Mouse (Mus musculus) heart, embryonic 12.5 days (tissue): ENCODE measurements around the gene Exosc8. TPM values are rescaled to one million over a fixed set of nuclear protein-coding genes. Genes with fewer than 3 reads are reported as not detected.
A peak's percentile ranks its signal among the peaks of the same experiment; 100 is the strongest.

Source experiments
- ATAC-seq: fragments of 200-750 bp; cut with Nextera tagmentation; 2 replicates; pipeline ENCODE4 v1.8.0; 2017; ENCODE audit warnings: moderate TSS enrichment, moderate library complexity; ENCODE audit not compliant: insufficient number of reproducible peaks, low FRiP score
- H3K27ac ChIP-seq: fragments of 300-500 bp; sonication (generic); 2 replicates; pipeline ENCODE4 v1.5.1; 2016; ENCODE audit warnings: mild to moderate bottlenecking, moderate library complexity; ENCODE audit not compliant: poor library complexity, severe bottlenecking
- H3K27me3 ChIP-seq: fragments of 300-500 bp; sonication (generic); replicated peaks from 2 replicates; pipeline ENCODE4 v1.6.1; 2016; ENCODE audit warnings: mild to moderate bottlenecking, moderate library complexity
- H3K36me3 ChIP-seq: fragments of 300-500 bp; sonication (generic); 2 replicates; pipeline ENCODE4 v1.6.1; 2016; ENCODE audit warnings: mild to moderate bottlenecking, moderate library complexity
- H3K4me1 ChIP-seq: fragments of 300-500 bp; sonication (generic); replicated peaks from 2 replicates; pipeline ENCODE4 v1.6.1; 2016; ENCODE audit warnings: mild to moderate bottlenecking
- H3K4me2 ChIP-seq: fragments of 300-500 bp; sonication (generic); 2 replicates; pipeline ENCODE4 v1.6.1; 2016; ENCODE audit warnings: mild to moderate bottlenecking, moderate library complexity
- H3K4me3 ChIP-seq: fragments of 300-500 bp; sonication (generic); 2 replicates; pipeline ENCODE4 v1.5.1; 2016; ENCODE audit warnings: mild to moderate bottlenecking
- H3K9ac ChIP-seq: fragments of 300-500 bp; sonication (generic); 2 replicates; pipeline ENCODE4 v1.6.1; 2016; ENCODE audit warnings: mild to moderate bottlenecking, moderate library complexity
- H3K9me3 ChIP-seq: fragments of 300-500 bp; sonication (generic); replicated peaks from 2 replicates; pipeline ENCODE4 v1.6.1; 2016; ENCODE audit warnings: mild to moderate bottlenecking, moderate library complexity
- WGBS: fragments of 180-500 bp; shearing (Covaris S2); methylation state at CpG from one replicate; pipeline ENCODE4 v1.1.7; 2016; 5-methylcytosine and 5-hydroxymethylcytosine counted together
- polyA plus RNA-seq: library from polyadenylated mRNA; unstranded; fragments of >200 nt; fragmentation: Nextera tagmentation; extraction: Ambion mirVana; gene quantifications from 2 replicates; pipeline ENCODE4 v1.2.1, GENCODE M21; 2016

Gene Exosc8
- polyA plus RNA-seq, 1 experiment from 2014 or later: 82.6 TPM

GRCm38 (mm10) chr3:54734411-54735246 is 564 bp downstream of the Exosc8 start:
- under 1% methylated on average over 83 of the region's 84 CpGs for WGBS
- no peaks in the 10 kb centered on the region for H3K9me3 ChIP-seq
- peak overlapping the region; percentile 98 for H3K4me3 ChIP-seq
- H3K4me1 ChIP-seq: peaks cover 11% of the 10 kb centered on the region
- H3K27me3 ChIP-seq: no peaks in the 10 kb centered on the region
- H3K36me3 ChIP-seq: peaks cover 45% of the 10 kb centered on the region
- peak overlapping the region; percentile 94 for H3K9ac ChIP-seq
- peak; percentile 94 for ATAC-seq
- H3K27ac ChIP-seq: peak overlapping the region; percentile 100
- H3K4me2 ChIP-seq: peak overlapping the region; percentile 81

- Histone ChIP-seq H3K4me1 (peaks cover 11% of the 10 kb centered on the region), H3K27ac (no peak overlapping the region), H3K9me3 (no peaks in the 10 kb centered on the region), H3K9ac (no peak overlapping the region), H3K27me3 (no peaks in the 10 kb centered on the region), H3K4me2 (no peak overlapping the region), H3K36me3 (peaks cover 52% of the 10 kb centered on the region), H3K4me3 (no peak overlapping the region)
- 60% methylated on average over 4 of the region's 4 CpGs for WGBS
- ATAC-seq: no peak
These were observed 2.8 kb downstream of the Exosc8 start for GRCm38 (mm10) chr3:54732371-54732770.

- Histone ChIP-seq H3K4me3 (no peak overlapping the region), H3K27me3 (no peaks in the 10 kb centered on the region), H3K9me3 (no peaks in the 10 kb centered on the region), H3K36me3 (peaks cover 59% of the 10 kb centered on the region), H3K9ac (no peak overlapping the region), H3K4me2 (no peak overlapping the region), H3K27ac (no peak overlapping the region), H3K4me1 (peaks cover 11% of the 10 kb centered on the region)
- ATAC-seq: no peak
- WGBS: 87% methylated on average over 8 of the region's 8 CpGs
These were observed 3.5 kb downstream of the Exosc8 start for GRCm38 (mm10) chr3:54731626-54732150.

- ATAC-seq: no peak
- no peaks in the 10 kb centered on the region for H3K9me3 ChIP-seq
- WGBS: 88% methylated on average over 6 of the region's 6 CpGs
- peaks cover 76% of the 10 kb centered on the region for H3K36me3 ChIP-seq
- H3K4me3 ChIP-seq: no peak overlapping the region
- no peak overlapping the region for H3K4me2 ChIP-seq
- H3K27ac ChIP-seq: no peak overlapping the region
- H3K9ac ChIP-seq: no peak overlapping the region
- H3K27me3 ChIP-seq: no peaks in the 10 kb centered on the region
- H3K4me1 ChIP-seq: peaks cover 7% of the 10 kb centered on the region; the same call in 1 of the 2 replicates
These were observed 7.1 kb downstream of the Exosc8 start for GRCm38 (mm10) chr3:54728100-54728499.

- Histone ChIP-seq H3K4me3 (no peak overlapping the region), H3K27me3 (no peaks in the 10 kb centered on the region), H3K4me1 (peaks cover 6% of the 10 kb centered on the region), H3K27ac (no peak overlapping the region), H3K36me3 (peaks cover 78% of the 10 kb centered on the region), H3K4me2 (no peak overlapping the region), H3K9ac (no peak overlapping the region), H3K9me3 (no peaks in the 10 kb centered on the region)
- 89% methylated on average over 2 of the region's 2 CpGs for WGBS
- ATAC-seq: no peak
These were observed 7.6 kb downstream of the Exosc8 start for GRCm38 (mm10) chr3:54727588-54727987.

GRCm38 (mm10) chr3:54725344-54725743 is 9.8 kb downstream of the Exosc8 start:
- ATAC-seq: no peak
- 65% methylated on average over 2 of the region's 2 CpGs for WGBS
- H3K27me3 ChIP-seq: no peaks in the 10 kb centered on the region
- no peak overlapping the region for H3K9ac ChIP-seq
- H3K9me3 ChIP-seq: no peaks in the 10 kb centered on the region
- no peak overlapping the region for H3K4me3 ChIP-seq
- no peak overlapping the region for H3K4me2 ChIP-seq
- H3K4me1 ChIP-seq: peaks cover 4% of the 10 kb centered on the region; the same call in 1 of the 2 replicates
- H3K27ac ChIP-seq: no peak overlapping the region
- peaks cover 76% of the 10 kb centered on the region for H3K36me3 ChIP-seq

- no peak for ATAC-seq
- H3K4me3 ChIP-seq: no peak overlapping the region
These were observed 11.3 kb downstream of the Exosc8 start for GRCm38 (mm10) chr3:54723741-54724500.

GRCm38 (mm10) chr3:54718947-54719346 is 16.2 kb downstream of the Exosc8 start:
- Histone ChIP-seq H3K27me3 (no peaks in the 10 kb centered on the region), H3K9me3 (no peaks in the 10 kb centered on the region), H3K4me2 (no peak overlapping the region), H3K27ac (no peak overlapping the region), H3K4me3 (no peak overlapping the region), H3K36me3 (peaks cover 76% of the 10 kb centered on the region), H3K4me1 (peaks cover 4% of the 10 kb centered on the region; the same call in 1 of the 2 replicates), H3K9ac (no peak overlapping the region)
- WGBS: 79% methylated on average over 3 of the region's 3 CpGs
- no peak; the same call in 1 of the 2 replicates for ATAC-seq

More at GRCm38 (mm10) chr3:54723741-54724500, 11.3 kb downstream of the Exosc8 start:
- no peaks in the 10 kb centered on the region for H3K27me3 ChIP-seq
- H3K36me3 ChIP-seq: peaks cover 67% of the 10 kb centered on the region
- H3K27ac ChIP-seq: no peak overlapping the region
- no peak overlapping the region for H3K4me2 ChIP-seq
- no peaks in the 10 kb centered on the region for H3K9me3 ChIP-seq
- no peak overlapping the region for H3K9ac ChIP-seq
- WGBS: 83% methylated on average over 10 of the region's 10 CpGs
- H3K4me1 ChIP-seq: peaks cover 4% of the 10 kb centered on the region; the same call in 1 of the 2 replicates

GRCm38 (mm10) chr3:54717348-54717747 is 17.8 kb downstream of the Exosc8 start:
- Histone ChIP-seq H3K4me1 (no peaks in the 10 kb centered on the region), H3K4me2 (no peak overlapping the region), H3K9me3 (no peaks in the 10 kb centered on the region), H3K4me3 (no peak overlapping the region), H3K9ac (no peak overlapping the region), H3K27me3 (no peaks in the 10 kb centered on the region), H3K27ac (no peak overlapping the region), H3K36me3 (peaks cover 69% of the 10 kb centered on the region)
- 82% methylated on average over 6 of the region's 6 CpGs for WGBS
- no peak for ATAC-seq

GRCm38 (mm10) chr3:54715461-54715860 is 19.7 kb downstream of the Exosc8 start:
- H3K9ac ChIP-seq: no peak overlapping the region
- H3K9me3 ChIP-seq: no peaks in the 10 kb centered on the region
- H3K27me3 ChIP-seq: no peaks in the 10 kb centered on the region
- no peak for ATAC-seq
- WGBS: 89% methylated on average over 6 of the region's 6 CpGs
- peaks cover 71% of the 10 kb centered on the region for H3K36me3 ChIP-seq
- H3K4me1 ChIP-seq: no peaks in the 10 kb centered on the region
- H3K4me2 ChIP-seq: no peak overlapping the region
- no peak overlapping the region for H3K27ac ChIP-seq
- H3K4me3 ChIP-seq: no peak overlapping the region

GRCm38 (mm10) chr3:54714253-54714652 is 20.9 kb downstream of the Exosc8 start, which contains the start of gene Gm21958:
Gm21958 (minus strand) TSS chr3:54714353.
- no peaks in the 10 kb centered on the region for H3K9me3 ChIP-seq
- H3K4me1 ChIP-seq: no peaks in the 10 kb centered on the region
- H3K27ac ChIP-seq: no peak within 1 kb of the TSS
- H3K4me3 ChIP-seq: no peak within 1 kb of the TSS
- H3K4me2 ChIP-seq: no peak within 1 kb of the TSS
- peaks cover 79% of the 10 kb centered on the region for H3K36me3 ChIP-seq
- no peaks in the 10 kb centered on the region for H3K27me3 ChIP-seq
- H3K9ac ChIP-seq: no peak within 1 kb of the TSS
- ATAC-seq: no peak
- 84% methylated on average over 6 of the region's 6 CpGs for WGBS
